Mouse (Mus musculus) ES-Bruce4 (cell line): ENCODE data around the gene Ndufs7.

Experiments
- CTCF ChIP-seq: IDR thresholded peaks from one replicate; pipeline ENCODE4 v1.8.1; 2011; ENCODE audit warnings: low read depth, low read length
- POLR2A ChIP-seq: IDR thresholded peaks from one replicate; pipeline ENCODE4 v1.8.1; 2011; ENCODE audit warnings: low read length; ENCODE audit not compliant: insufficient read depth

DNA sequence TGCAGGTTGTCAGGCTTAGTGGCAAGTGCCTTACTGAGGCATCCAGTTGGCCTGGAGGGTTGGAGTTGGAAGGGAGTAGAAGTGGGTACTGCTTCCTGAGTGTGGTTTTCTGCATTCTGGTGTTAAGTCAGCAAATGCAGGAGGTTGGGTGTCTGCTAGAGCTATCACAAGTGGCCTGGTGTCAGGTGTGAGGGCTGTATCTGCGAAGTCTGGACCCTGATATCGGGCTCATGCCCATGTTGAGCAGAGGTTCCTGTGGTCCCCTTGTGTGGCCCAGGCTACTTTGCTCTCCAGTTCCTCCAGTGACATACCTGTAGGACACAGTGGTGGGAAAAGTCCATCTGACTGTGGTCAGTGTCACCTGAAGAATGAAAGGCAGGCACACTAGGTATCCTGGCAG lies 21.2 kb downstream of the Ndufs7 start:
- TF ChIP-seq CTCF (no peak), POLR2A (no peak)
